ENCODE assay signal across 25 mouse cellular contexts in the genomic region with DNA sequence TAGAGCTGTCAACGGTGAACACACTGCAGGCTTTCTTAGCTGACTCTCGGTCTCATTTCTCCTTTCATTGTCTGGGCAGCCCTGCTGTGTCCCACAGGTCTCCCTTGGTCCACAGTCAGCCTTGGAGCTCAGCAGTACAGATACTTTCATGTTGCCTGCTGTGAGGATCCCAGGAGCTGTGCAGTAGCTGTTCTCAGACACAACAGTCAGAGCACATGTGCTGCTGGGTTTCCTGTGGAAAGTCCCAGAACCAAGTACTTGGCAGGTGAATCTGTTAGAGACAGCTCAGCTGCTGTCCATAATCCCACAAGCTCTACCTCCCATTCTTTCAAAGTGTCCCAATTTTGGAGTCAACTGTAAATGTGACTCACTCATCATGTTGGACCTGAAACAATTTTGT.
"Had no signal": no experiment of that assay in that cellular context is flagged by ENCODE, and none has a peak within 500 bp of the region (broad histone marks: within the 10 kb centered on the region; RNA-seq: fewer than 3 reads in every experiment).

No protein-coding gene starts in this region.

- H3K9ac ChIP-seq: heart, embryonic 12.5 days; hindbrain, embryonic 12.5 days; hindbrain, embryonic 14.5 days; intestine, embryonic 15.5 days; limb, embryonic 12.5 days; liver, embryonic 13.5 days had no signal

- DNase-seq: gastrocnemius, adult 2 months; gastrocnemius, postnatal 10 days; gastrocnemius, postnatal 25 days; heart, postnatal 10 days; heart, postnatal 4 days; kidney, adult 18-20 months; kidney, adult 8-10 months; kidney, postnatal 10 days; kidney, postnatal 25 days; kidney, postnatal 4 days; liver; liver, embryonic 13.5 days had no signal

- H3K27ac ChIP-seq: gastrocnemius, adult 2 months; heart, embryonic 10.5 days; hindbrain, embryonic 12.5 days; hindbrain, embryonic 14.5 days; intestine, embryonic 15.5 days; layer of hippocampus, adult 2 months; left cerebral cortex, adult 2 months; limb, embryonic 10.5 days; limb, embryonic 12.5 days; liver, embryonic 13.5 days had no signal

- H3K4me2 ChIP-seq: heart, embryonic 12.5 days; hindbrain, embryonic 12.5 days; hindbrain, embryonic 14.5 days; intestine, embryonic 15.5 days; limb, embryonic 12.5 days; liver, embryonic 11.5 days; liver, embryonic 13.5 days had no signal

- H3K36me3 ChIP-seq: heart, embryonic 10.5 days; heart, embryonic 12.5 days; hindbrain, embryonic 12.5 days; intestine, embryonic 15.5 days; limb, embryonic 10.5 days; limb, embryonic 12.5 days; liver, embryonic 13.5 days had no signal

- H3K9me3 ChIP-seq: heart, embryonic 10.5 days; heart, embryonic 12.5 days; hindbrain, embryonic 12.5 days; intestine, embryonic 15.5 days; limb, embryonic 10.5 days; limb, embryonic 12.5 days; liver, embryonic 13.5 days had no signal

- H3K27me3 ChIP-seq: heart, embryonic 12.5 days; intestine, embryonic 15.5 days; limb, embryonic 12.5 days; liver, embryonic 13.5 days had no signal

- H3K4me3 ChIP-seq: gastrocnemius, adult 2 months; heart, embryonic 10.5 days; heart, embryonic 12.5 days; hindbrain, embryonic 12.5 days; intestine, embryonic 15.5 days; layer of hippocampus, adult 2 months; left cerebral cortex, adult 2 months; limb, embryonic 10.5 days; limb, embryonic 12.5 days; liver, embryonic 13.5 days had no signal

- H3K4me1 ChIP-seq: heart, embryonic 10.5 days; intestine, embryonic 15.5 days; limb, embryonic 10.5 days; limb, embryonic 12.5 days; liver, embryonic 13.5 days had no signal

- ATAC-seq: hindbrain, embryonic 16.5 days; inflammation-experienced regulatory T-cells, adult 6 months; intestine, embryonic 15.5 days; intestine, postnatal 0 days had no signal
